Mouse (Mus musculus) intestine, postnatal 0 days (tissue): ENCODE measurements around the gene Dock2. TPM values are rescaled to one million over a fixed set of nuclear protein-coding genes. Genes with fewer than 3 reads are reported as not detected.

Experiments
- ATAC-seq: fragments of 200-750 bp; cut with Nextera tagmentation; 2 replicates; pipeline ENCODE4 v1.8.0; 2017; ENCODE audit warnings: mild to moderate bottlenecking, moderate TSS enrichment, moderate library complexity
- H3K27ac ChIP-seq: fragments of 300-500 bp; sonication (generic); 2 replicates; pipeline ENCODE4 v1.5.1; 2014; ENCODE audit warnings: mild to moderate bottlenecking, low read depth, low read length, moderate library complexity
- H3K27me3 ChIP-seq: fragments of 300-500 bp; sonication (generic); replicated peaks from 2 replicates; pipeline ENCODE4 v1.6.1; 2014; ENCODE audit warnings: low read length, mixed read lengths; ENCODE audit not compliant: control insufficient read depth, insufficient read depth
- H3K36me3 ChIP-seq: fragments of 300-500 bp; sonication (generic); 2 replicates; pipeline ENCODE4 v1.6.1; 2014; ENCODE audit warnings: mild to moderate bottlenecking, moderate library complexity; ENCODE audit not compliant: control insufficient read depth, insufficient read depth
- H3K4me1 ChIP-seq: fragments of 300-500 bp; sonication (generic); replicated peaks from 2 replicates; pipeline ENCODE4 v1.6.1; 2014; ENCODE audit warnings: antibody characterized with exemption, low read length, mixed read lengths; ENCODE audit not compliant: control insufficient read depth, insufficient read depth
- H3K4me2 ChIP-seq: fragments of 300-500 bp; sonication (generic); replicated peaks from 2 replicates; pipeline ENCODE4 v1.6.1; 2014; ENCODE audit warnings: low read depth, mild to moderate bottlenecking, moderate library complexity
- H3K4me3 ChIP-seq: fragments of 300-500 bp; sonication (generic); 2 replicates; pipeline ENCODE4 v1.5.1; 2014; ENCODE audit warnings: low read depth, low read length
- H3K9ac ChIP-seq: fragments of 300-500 bp; sonication (generic); 2 replicates; pipeline ENCODE4 v1.6.1; 2014; ENCODE audit warnings: mild to moderate bottlenecking, low read depth, low read length
- H3K9me3 ChIP-seq: fragments of 300-500 bp; sonication (generic); 2 replicates; pipeline ENCODE4 v1.6.1; 2016; ENCODE audit warnings: mixed run types; ENCODE audit not compliant: control insufficient read depth
- CTCF ChIP-seq: sonication (generic); IDR thresholded peaks from 2 replicates; pipeline ENCODE4 v1.5.1; 2016; ENCODE audit warnings: low read depth, mild to moderate bottlenecking, control low read depth, antibody characterized with exemption, moderate library complexity
- WGBS: fragments of 180-500 bp; shearing (Covaris S2); extraction: QIAGEN DNeasy Blood & Tissue Kit; methylation state at CpG from one replicate; pipeline ENCODE4 v1.1.7; 2014; 5-methylcytosine and 5-hydroxymethylcytosine counted together
- polyA plus RNA-seq: library from polyadenylated mRNA; unstranded; fragments of >200 nt; fragmentation: Nextera tagmentation; extraction: Ambion mirVana; gene quantifications from 2 replicates; pipeline ENCODE4 v1.2.1, GENCODE M21; 2015

Gene Dock2
- polyA plus RNA-seq, 1 experiment from 2014 or later = 0.60 TPM

GRCm38 (mm10) chr11:34726699-34727347 is 56.9 kb downstream of the Dock2 start:
- Histone ChIP-seq H3K4me2 (no peak overlapping the region), H3K4me3 (no peak overlapping the region), H3K4me1 (no peaks in the 10 kb centered on the region), H3K36me3 (no peaks in the 10 kb centered on the region), H3K9me3 (no peaks in the 10 kb centered on the region), H3K27me3 (no peaks in the 10 kb centered on the region), H3K9ac (no peak overlapping the region), H3K27ac (no peak overlapping the region)
- ATAC-seq = no peak
- no peak for TF ChIP-seq CTCF
- WGBS = 82% methylated on average over 9 of the region's 9 CpGs

- Histone ChIP-seq H3K9ac (no peak overlapping the region), H3K27ac (no peak overlapping the region), H3K4me3 (no peak overlapping the region), H3K27me3 (no peaks in the 10 kb centered on the region), H3K9me3 (no peaks in the 10 kb centered on the region), H3K4me1 (no peaks in the 10 kb centered on the region), H3K36me3 (no peaks in the 10 kb centered on the region), H3K4me2 (no peak overlapping the region)
- TF ChIP-seq CTCF = no peak
- 83% methylated on average over 5 of the region's 5 CpGs for WGBS
- ATAC-seq = no peak
These were observed 70.3 kb downstream of the Dock2 start for GRCm38 (mm10) chr11:34713360-34713759.

DNA sequence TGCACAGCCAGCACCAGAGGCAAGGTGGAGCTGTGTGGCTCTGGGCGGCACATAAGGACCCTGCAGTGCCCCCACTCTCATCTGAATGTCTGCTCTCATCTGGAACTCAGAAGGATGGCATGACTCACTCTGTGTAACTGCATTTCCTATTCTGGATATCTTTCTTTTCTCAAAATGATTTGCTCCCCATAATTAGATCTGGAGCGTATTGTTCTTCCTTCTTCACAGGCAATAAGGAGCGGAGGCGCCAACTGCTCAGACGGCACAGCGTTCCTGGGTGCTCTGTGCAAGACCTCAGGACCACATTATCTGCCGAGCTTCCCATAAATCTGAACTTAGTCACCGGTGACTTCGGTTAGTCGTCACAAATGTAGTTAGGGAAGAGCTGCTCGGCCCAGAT is 75.4 kb downstream of the Dock2 start:
- no peak for ATAC-seq

GRCm38 (mm10) chr11:34707360-34707759 is 76.3 kb downstream of the Dock2 start:
- 89% methylated on average over 5 of the region's 5 CpGs for WGBS
- TF ChIP-seq CTCF = no peak
- no peaks in the 10 kb centered on the region for H3K4me1 ChIP-seq
- no peak overlapping the region for H3K27ac ChIP-seq
- H3K4me2 ChIP-seq = no peak overlapping the region
- no peak overlapping the region for H3K4me3 ChIP-seq
- no peak for ATAC-seq
- no peak overlapping the region for H3K9ac ChIP-seq
- no peaks in the 10 kb centered on the region for H3K36me3 ChIP-seq
- no peaks in the 10 kb centered on the region for H3K27me3 ChIP-seq
- no peaks in the 10 kb centered on the region for H3K9me3 ChIP-seq

More for the DNA sequence above, 75.4 kb downstream of the Dock2 start:
- H3K9ac ChIP-seq = no peak overlapping the region
- H3K27me3 ChIP-seq = no peaks in the 10 kb centered on the region
- H3K27ac ChIP-seq = no peak overlapping the region
- H3K4me1 ChIP-seq = no peaks in the 10 kb centered on the region
- no peaks in the 10 kb centered on the region for H3K9me3 ChIP-seq
- no peak overlapping the region for H3K4me3 ChIP-seq
- H3K36me3 ChIP-seq = no peaks in the 10 kb centered on the region
- H3K4me2 ChIP-seq = no peak overlapping the region
- 81% methylated on average over 11 of the region's 11 CpGs for WGBS
- TF ChIP-seq CTCF = no peak

DNA sequence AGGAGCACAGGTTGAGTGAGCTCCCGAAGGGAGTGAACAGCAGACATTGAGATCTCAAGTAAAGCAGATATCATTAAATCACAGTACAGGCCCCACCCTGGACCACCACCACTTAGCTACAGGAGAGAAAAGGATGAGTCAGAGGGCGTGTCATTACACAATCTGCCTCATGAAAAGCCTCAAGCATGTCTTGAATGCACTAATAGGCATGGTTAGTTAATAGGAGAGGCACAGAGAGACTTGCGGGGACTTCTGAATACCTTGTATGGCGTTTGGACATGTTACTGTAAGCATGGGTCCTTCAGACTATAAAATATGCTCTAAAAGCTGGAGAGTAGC is 78.6 kb downstream of the Dock2 start:
- Histone ChIP-seq H3K9ac (no peak overlapping the region), H3K27me3 (no peaks in the 10 kb centered on the region), H3K4me1 (no peaks in the 10 kb centered on the region), H3K4me3 (no peak overlapping the region), H3K4me2 (no peak overlapping the region), H3K36me3 (no peaks in the 10 kb centered on the region), H3K9me3 (no peaks in the 10 kb centered on the region), H3K27ac (no peak overlapping the region)
- no peak for TF ChIP-seq CTCF
- no peak for ATAC-seq
- WGBS = 77% methylated on average over 4 of the region's 4 CpGs

GRCm38 (mm10) chr11:34704384-34705107 is 79.1 kb downstream of the Dock2 start:
- Histone ChIP-seq H3K27me3 (no peaks in the 10 kb centered on the region), H3K9me3 (no peaks in the 10 kb centered on the region), H3K9ac (no peak overlapping the region), H3K27ac (no peak overlapping the region), H3K36me3 (no peaks in the 10 kb centered on the region), H3K4me2 (no peak overlapping the region), H3K4me3 (no peak overlapping the region), H3K4me1 (no peaks in the 10 kb centered on the region)
- 50% methylated on average over 8 of the region's 8 CpGs for WGBS
- 0 out of 2 replicates have a peak, but pooled peaks have one; percentile 17 for TF ChIP-seq CTCF
- no peak for ATAC-seq
